Mouse (Mus musculus): ENCODE measurements around the gene Adamts13.

DNA sequence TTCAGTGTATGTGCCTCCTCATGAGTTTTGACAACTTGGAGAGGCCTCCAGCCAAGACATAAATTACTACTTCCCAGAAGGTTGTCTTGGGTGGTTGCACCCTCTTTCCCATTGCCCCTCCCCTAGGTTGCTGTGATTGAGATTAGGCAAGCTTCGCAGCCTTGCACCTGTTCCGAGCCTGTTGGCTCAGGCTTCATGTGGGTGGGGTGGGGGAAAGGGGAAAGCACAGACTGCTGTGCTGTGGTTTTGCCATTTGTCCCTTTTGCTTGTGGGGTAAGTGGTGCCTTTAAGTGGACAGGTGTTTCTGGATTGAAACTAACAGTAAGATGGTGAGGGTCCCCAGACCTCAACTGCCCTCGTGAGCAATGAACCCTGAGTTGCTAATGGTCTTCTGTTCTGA lies 62.8 kb downstream of the Adamts13 start:
- TF ChIP-seq EP300 (IDR thresholded peaks at IDR 0.05; ENCODE audit: low read depth), result no peak
- TF ChIP-seq CTCF (IDR thresholded peaks at IDR 0.05; ENCODE audit: low read depth), result no peak

All from heart, postnatal 0 days (tissue).